Mouse (Mus musculus) liver, adult 2 months (tissue): ENCODE results near the gene Cox17. TPM values are rescaled to one million over a fixed set of nuclear protein-coding genes. Genes with fewer than 3 reads are reported as not detected.
A peak's percentile ranks its signal among the peaks of the same experiment; 100 is the strongest.

Source experiments
- DNase-seq: peaks from one replicate; pipeline ENCODE4 v3.0.0-alpha.2; 2011; ENCODE audit warnings: low read depth, low spot score; ENCODE audit errors: extremely low read depth
- H3K27ac ChIP-seq: fragments of 200-500 bp; replicated peaks from 2 replicates; pipeline ENCODE4 v1.5.1; 2012; ENCODE audit warnings: low read depth, mild to moderate bottlenecking, control low read depth, inconsistent platforms, low read length; ENCODE audit not compliant: insufficient read depth
- H3K27me3 ChIP-seq: fragments of 200-500 bp; 2 replicates; pipeline ENCODE4 v1.6.1; 2012; ENCODE audit warnings: mild to moderate bottlenecking, moderate library complexity, low read length, inconsistent platforms; ENCODE audit not compliant: control insufficient read depth, insufficient read depth
- H3K36me3 ChIP-seq: fragments of 200-500 bp; 2 replicates; pipeline ENCODE4 v1.6.1; 2012; ENCODE audit warnings: low read length, inconsistent platforms; ENCODE audit not compliant: control insufficient read depth, insufficient read depth
- H3K4me1 ChIP-seq: fragments of 200-500 bp; 2 replicates; pipeline ENCODE4 v1.6.1; 2011; ENCODE audit warnings: low read length; ENCODE audit not compliant: control insufficient read depth, insufficient read depth
- H3K4me3 ChIP-seq: fragments of 200-500 bp; 2 replicates; pipeline ENCODE4 v1.5.1; 2011; ENCODE audit warnings: low read depth, mild to moderate bottlenecking, control low read depth, low read length, moderate library complexity; ENCODE audit not compliant: insufficient read depth
- H3K79me2 ChIP-seq: fragments of 200-500 bp; 2 replicates; pipeline ENCODE4 v1.6.1; 2012; ENCODE audit warnings: inconsistent platforms, mild to moderate bottlenecking, low read length, moderate library complexity; ENCODE audit not compliant: control insufficient read depth, insufficient read depth
- H3K9ac ChIP-seq: fragments of 200-500 bp; 2 replicates; pipeline ENCODE4 v1.6.1; 2012; ENCODE audit warnings: low read depth, mild to moderate bottlenecking, control low read depth, inconsistent platforms, low read length
- CTCF ChIP-seq: fragments of 200-500 bp; IDR thresholded peaks from 2 replicates; pipeline ENCODE4 v1.5.1; 2011; ENCODE audit warnings: low read depth, low read length, control low read depth
- POLR2A ChIP-seq: fragments of 200-500 bp; IDR thresholded peaks from 2 replicates; pipeline ENCODE4 v1.6.1; 2011; ENCODE audit warnings: low read length, control low read depth; ENCODE audit not compliant: insufficient read depth; ENCODE audit errors: extremely low read depth
- WGBS: fragments of 180-500 bp; shearing (Covaris S2); methylation state at CpG from one replicate; pipeline ENCODE4 v1.1.7; 2018; 5-methylcytosine and 5-hydroxymethylcytosine counted together
- polyA plus RNA-seq: library from polyadenylated mRNA; depleted of rRNA; stranded (reverse); fragments of >200 nt; gene quantifications from 2 replicates; pipeline ENCODE4 v1.2.3, GENCODE M21; 2012; rRNA removed
- total RNA-seq: library from RNA; depleted of rRNA; stranded (reverse); fragments of >200 nt; gene quantifications from 2 replicates; pipeline ENCODE4 v1.2.3, GENCODE M21; 2014; rRNA removed

Cox17 gene
- total RNA-seq (56.6 and 69.9 TPM in 2 replicates), polyA plus RNA-seq (39.4 and 46.7 TPM in 2 replicates)

GRCm38 (mm10) chr16:38346529-38347325 is at the start of gene Cox17, which contains the start of gene Gm21987:
Gene Cox17, plus strand, starts transcription at chr16:38346991.
Gene Gm21987, plus strand, starts transcription at chr16:38347040.
- Histone ChIP-seq H3K9ac (peak within 1 kb of the TSS; percentile 82), H3K27me3 (no peaks in the 10 kb centered on the region), H3K4me1 (peaks cover 4% of the 10 kb centered on the region; the same call in 1 of the 2 replicates), H3K4me3 (peak within 1 kb of the TSS; percentile 89), H3K27ac (peak within 1 kb of the TSS; percentile 45), H3K79me2 (no peaks in the 10 kb centered on the region), H3K36me3 (peaks cover 20% of the 10 kb centered on the region)
- DNase-seq, result peak; percentile 88
- 3% methylated on average over 35 of the region's 35 CpGs for WGBS
- 0 out of 2 replicates have a peak, but pooled peaks have one; percentile 35 for TF ChIP-seq POLR2A
- no peak for TF ChIP-seq CTCF

GRCm38 (mm10) chr16:38298410-38298809 is 48.4 kb upstream of the Cox17 start:
- 46% methylated on average over 6 of the region's 6 CpGs for WGBS
- Histone ChIP-seq H3K9ac (no peak overlapping the region; the same call in 1 of the 2 replicates), H3K27me3 (no peaks in the 10 kb centered on the region), H3K79me2 (peaks cover 10% of the 10 kb centered on the region; the same call in 1 of the 2 replicates), H3K4me3 (no peak overlapping the region), H3K4me1 (peaks cover 8% of the 10 kb centered on the region), H3K27ac (0 out of 2 replicates have a peak overlapping the region, but pooled peaks have one; percentile 10), H3K36me3 (no peaks in the 10 kb centered on the region)
- peak; percentile 87 for DNase-seq
- no peak for TF ChIP-seq CTCF
- TF ChIP-seq POLR2A, result no peak

- WGBS, result 89% methylated on average over 13 of the region's 13 CpGs
- no peak for DNase-seq
- H3K4me1 ChIP-seq, result peaks cover 4% of the 10 kb centered on the region
- H3K9ac ChIP-seq, result no peak overlapping the region
- no peak overlapping the region for H3K4me3 ChIP-seq
- no peak for TF ChIP-seq CTCF
- no peak for TF ChIP-seq POLR2A
- no peaks in the 10 kb centered on the region for H3K79me2 ChIP-seq
- no peaks in the 10 kb centered on the region for H3K36me3 ChIP-seq
- no peaks in the 10 kb centered on the region for H3K27me3 ChIP-seq
- H3K27ac ChIP-seq, result no peak overlapping the region
Measured at GRCm38 (mm10) chr16:38302367-38302766, 44.4 kb upstream of the Cox17 start.

GRCm38 (mm10) chr16:38304460-38305194 is 42.2 kb upstream of the Cox17 start:
- H3K27me3 ChIP-seq, result no peaks in the 10 kb centered on the region
- no peak for TF ChIP-seq POLR2A
- no peak for TF ChIP-seq CTCF
- H3K9ac ChIP-seq, result no peak overlapping the region
- no peak overlapping the region for H3K4me3 ChIP-seq
- H3K27ac ChIP-seq, result no peak overlapping the region
- H3K79me2 ChIP-seq, result no peaks in the 10 kb centered on the region
- DNase-seq, result no peak
- WGBS, result 74% methylated on average over 17 of the region's 17 CpGs
- H3K4me1 ChIP-seq, result no peaks in the 10 kb centered on the region; the same call in 1 of the 2 replicates
- no peaks in the 10 kb centered on the region for H3K36me3 ChIP-seq

GRCm38 (mm10) chr16:38306571-38307220 is 40.1 kb upstream of the Cox17 start:
- H3K4me3 ChIP-seq, result no peak overlapping the region

More at GRCm38 (mm10) chr16:38306571-38307220, 40.1 kb upstream of the Cox17 start:
- H3K36me3 ChIP-seq, result no peaks in the 10 kb centered on the region
- no peak for TF ChIP-seq POLR2A
- TF ChIP-seq CTCF, result peak; percentile 76
- no peak overlapping the region for H3K27ac ChIP-seq
- H3K9ac ChIP-seq, result no peak overlapping the region
- no peaks in the 10 kb centered on the region for H3K27me3 ChIP-seq
- no peaks in the 10 kb centered on the region for H3K79me2 ChIP-seq
- WGBS, result 60% methylated on average over 18 of the region's 18 CpGs
- DNase-seq, result peak; percentile 40
- no peaks in the 10 kb centered on the region; the same call in 1 of the 2 replicates for H3K4me1 ChIP-seq
